Mouse (Mus musculus) left cerebral cortex, adult 9 months (tissue): ENCODE measurements at regions not wholly inside any gene's neighbourhood (a gene's known extent, or its start where the extent isn't known, plus 50 kb on each side); places are given as distances from the start of the nearest gene placed in this dataset.

Experiments used
- DNase-seq, 2 experiments: peaks; one replicate each; pipeline ENCODE4 v3.0.0; 2022; ENCODE audit warnings: low spot score in 2 of 2

DNA sequence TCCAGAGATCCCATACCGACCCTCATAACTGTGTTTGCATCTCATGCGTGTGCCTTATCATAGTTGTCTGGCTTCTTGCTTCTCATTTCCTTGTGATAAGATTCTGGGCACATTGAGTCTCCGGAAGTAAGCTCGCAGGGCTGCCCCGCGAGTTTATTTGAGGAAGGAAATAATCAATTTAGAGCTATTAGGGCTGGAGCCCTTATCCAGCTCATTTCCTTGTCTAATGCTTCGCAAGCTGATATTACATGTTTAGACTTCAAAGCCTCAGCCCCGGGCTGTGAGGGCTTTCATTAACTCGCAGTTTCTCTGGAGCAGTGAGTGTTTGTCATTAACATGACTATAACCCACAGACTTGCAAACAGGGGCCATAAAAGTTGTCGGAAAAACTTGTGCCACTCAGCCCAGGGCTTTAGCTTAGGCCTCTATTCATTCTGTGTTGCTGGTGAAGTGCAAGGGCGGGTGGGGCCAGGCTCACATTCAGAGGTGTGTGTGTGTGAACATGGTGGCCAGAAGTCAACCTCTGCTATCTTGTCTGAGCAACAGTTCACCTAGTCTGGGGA is 251.0 kb upstream of the Gm5148 start:
- no peak for DNase-seq

DNA sequence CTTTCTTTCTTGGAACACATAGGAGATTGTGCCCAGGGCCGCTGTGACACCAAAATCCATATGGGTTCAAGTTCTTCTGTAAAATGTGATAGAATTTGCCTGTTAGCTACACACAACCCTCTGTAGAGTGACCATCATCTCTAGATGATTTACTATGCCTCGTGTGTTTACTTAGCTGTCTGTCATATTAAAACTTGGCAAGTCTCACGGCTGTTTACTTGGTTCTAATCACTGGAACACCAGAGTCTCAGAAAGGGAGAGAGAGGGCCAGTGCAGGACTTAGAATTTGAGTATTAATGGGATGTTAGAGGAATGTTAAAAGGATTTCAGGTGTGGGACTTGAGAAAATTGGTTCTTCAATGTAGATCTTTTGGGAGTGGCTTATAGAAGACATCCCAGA is 248.6 kb upstream of the Gm5148 start:
- no peak for DNase-seq

DNA sequence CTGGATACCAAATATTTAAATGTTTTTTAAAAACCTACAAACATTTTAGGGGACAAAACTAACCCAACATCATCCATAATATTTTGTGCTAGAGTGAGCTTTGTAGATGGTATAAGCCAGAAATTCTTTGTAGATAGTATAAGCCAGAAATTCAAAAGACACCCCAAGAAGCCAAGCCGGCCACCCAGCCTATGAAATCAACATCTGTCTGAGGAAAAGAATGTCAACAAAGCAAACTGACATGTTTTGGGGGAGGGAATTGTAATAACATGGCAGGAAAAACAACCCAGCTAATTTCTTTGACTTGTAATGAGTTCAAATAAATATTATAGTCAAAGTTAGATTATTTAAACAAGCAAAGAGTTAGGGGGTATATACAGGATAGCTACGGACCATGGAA is 246.9 kb upstream of the Gm5148 start:
- no peak for DNase-seq

DNA sequence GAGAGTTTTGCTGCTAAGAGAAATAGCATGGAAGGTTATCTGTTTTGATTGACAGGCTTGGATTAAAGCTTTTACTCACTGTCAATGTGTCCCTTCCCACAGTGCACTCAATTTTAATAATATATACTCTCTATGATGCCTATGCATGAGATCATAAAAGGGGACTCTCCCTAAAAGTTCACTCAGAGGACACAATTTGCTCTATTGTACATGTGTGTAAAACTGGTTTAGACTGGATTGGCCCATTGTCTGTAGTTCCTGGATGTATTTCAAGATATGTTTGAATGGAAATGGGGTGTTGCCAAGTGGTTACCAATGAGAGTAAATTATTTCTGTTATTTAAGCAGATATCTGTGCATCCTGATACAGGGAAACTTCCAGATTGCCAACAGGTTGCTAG is 244.4 kb upstream of the Gm5148 start:
- DNase-seq: no peak

DNA sequence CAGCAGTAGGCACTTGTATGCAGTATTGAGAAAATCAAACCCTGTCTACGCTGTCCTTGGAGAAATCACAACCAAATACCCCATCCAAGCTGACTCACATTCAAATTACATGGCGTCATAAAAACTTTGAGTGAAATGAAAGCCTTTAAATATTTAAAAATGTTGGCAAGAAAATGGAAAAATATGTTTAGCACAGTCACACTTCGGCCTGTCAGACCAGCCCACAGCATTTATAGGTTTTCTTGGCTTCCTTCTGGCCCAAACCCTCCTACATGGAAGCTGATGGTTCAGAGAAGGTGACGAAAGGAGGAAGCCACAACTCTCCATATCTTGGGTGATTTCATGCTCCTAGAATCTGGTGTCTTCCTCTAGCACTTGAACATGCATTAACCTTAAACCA is 240.9 kb upstream of the Gm5148 start:
- DNase-seq: no peak

DNA sequence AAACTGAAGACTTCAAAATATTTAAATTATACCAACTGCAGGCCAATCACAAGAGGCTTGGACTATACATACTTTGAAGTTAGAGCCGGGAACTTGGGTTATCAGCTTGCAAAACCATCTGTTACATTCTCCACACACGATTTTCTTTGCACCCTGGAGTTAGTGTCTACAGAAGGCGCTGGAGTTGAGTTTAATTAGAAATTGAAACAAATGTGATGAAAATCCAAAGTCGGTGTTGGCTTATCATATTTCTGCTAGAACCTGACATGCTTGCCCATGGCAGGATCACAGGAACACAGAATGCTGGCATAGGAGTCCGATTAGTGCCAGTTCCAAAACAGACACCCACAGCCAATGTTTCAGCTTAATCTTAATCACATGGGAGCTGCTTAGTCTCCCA is 239.8 kb upstream of the Gm5148 start:
- DNase-seq: no peak

DNA sequence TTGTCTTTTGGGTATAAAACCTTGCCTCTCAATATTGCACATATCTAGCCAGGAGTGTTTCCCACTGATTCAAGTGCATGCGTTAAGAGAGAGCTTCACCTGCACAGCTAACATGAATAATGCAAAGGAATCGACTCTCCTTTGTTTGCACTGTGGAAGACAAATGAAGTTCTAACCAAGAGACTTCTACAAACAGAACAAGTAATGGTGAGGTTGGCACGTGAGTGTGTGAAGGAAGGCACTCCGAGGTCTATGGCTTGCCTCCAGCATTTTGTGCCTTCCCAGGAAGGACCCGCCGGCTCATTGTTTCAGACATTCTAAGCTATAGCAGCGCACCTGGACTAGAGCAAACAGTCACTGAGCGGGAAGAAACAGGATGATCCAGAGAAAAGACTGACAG is 238.5 kb upstream of the Gm5148 start:
- no peak for DNase-seq

DNA sequence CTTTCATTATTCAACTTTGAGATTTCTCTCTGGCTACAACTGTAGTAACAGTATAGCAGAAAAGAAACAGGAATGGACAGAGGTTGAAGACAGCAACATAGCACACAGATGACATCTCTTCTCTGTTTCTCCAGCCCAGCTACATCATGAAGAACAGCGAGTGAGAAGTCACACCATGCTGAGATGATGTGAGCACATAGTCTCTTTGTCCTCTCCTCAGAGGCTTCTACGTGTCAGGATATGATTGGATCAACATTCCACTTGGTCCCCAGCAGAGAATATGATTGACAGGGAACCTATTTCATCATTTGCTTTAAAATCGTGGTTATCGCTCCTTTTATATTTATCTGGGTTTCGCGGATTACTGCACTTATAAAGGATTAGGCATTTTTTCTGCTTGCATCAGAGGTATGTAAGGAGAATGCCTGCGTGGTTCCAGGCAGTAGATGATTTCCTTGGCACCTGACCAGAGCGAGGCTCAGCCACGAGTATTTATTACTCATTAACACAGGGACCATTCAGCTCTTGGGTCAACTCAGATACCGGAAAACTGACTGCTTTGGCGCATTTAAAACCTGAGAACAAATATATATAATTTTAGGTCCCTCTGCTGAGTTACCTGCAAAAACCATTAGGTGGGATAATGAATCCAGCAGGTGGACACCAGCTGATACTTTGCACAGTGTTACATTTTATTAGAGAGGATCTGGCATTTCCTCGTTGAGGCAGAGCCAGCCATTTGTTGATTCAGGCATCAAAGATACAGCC is 237.9 kb upstream of the Gm5148 start:
- DNase-seq: no peak

DNA sequence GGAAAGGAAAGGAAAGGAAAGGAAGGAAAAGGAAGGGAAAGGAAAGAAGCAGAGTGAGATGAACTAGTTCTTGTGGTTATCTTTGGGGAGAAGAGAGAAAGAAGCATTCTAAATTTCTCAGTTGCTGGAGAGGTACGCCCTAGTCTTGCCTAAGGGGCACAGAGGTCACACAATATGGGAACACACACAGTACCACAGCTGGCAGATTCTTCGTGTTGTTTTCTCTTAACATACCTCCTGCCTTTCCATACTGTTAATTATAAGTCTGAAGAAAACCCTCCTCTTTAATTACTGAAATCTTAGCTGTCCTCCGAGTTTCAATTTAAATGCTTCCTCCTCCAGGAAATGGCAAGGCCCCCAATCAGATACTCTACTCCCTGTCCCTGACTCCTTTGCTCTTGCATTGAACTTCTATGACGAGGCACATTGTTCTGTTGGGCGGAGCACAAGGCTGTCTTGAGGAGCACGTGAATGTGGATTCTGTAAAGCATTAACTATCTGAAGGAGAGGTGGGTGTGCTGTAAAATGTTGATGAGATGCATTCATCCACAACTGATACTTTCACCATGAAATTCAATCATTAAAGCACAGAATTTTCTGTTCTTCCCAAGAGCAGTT is 234.2 kb upstream of the Gm5148 start:
- no peak for DNase-seq

DNA sequence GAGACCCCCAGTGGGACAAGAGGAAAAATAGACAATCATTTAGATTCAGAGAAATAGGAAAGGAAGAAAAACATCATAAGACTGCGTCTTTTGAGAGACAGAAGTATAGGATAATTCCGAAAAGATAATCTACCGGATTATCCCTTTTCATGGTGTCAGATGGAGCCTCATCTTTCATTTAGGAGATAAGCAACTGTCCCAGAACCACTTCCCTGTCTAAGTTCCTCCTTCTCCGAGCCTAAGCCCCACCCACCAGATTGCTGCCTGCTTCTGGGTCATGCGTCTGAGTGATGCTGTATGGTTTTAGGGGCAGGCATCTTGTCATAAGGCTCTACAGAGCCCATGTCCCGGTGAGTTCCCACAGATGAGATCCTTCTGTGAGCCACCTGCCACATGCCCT is 232.3 kb upstream of the Gm5148 start:
- no peak for DNase-seq

DNA sequence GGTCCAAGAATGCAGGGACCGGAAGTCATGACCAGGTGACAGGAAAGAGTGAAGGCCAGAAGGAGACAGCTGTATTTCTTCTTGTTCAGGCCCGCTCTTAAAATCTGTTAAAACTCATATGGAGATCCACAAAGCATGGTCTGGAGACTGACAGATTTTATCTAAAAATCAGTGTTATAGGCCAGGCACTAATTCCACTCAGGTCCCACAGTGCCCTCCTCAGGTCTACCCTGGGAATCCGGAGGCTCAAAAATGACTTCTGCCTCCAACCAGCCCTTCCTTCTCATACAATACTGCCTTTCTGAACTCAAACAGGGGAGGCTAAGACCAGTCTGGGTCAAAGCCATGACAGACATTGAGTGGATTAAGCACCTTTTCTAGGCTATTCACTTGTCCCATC is 228.6 kb upstream of the Gm5148 start:
- DNase-seq: peak in 1 of 2 experiments; percentile 39

DNA sequence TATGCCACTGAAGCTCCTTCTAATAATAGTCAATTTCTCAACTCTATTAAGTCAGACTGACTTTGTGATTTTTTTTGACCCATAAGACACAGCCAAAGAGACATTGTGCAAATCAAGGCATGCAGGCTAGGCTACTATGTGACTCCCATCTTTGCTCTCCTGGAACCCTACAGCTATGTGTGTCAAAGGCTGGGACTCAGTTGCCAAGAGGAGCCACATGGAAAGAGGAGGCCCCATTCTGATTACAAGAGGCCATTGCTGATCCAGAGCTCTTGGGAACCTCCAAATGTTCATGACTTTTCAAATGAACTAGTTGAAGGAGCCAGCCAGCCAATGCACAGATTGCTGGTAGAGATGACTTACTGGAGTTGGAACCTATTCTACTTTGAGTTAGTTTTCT is 228.0 kb upstream of the Gm5148 start:
- DNase-seq: no peak

DNA sequence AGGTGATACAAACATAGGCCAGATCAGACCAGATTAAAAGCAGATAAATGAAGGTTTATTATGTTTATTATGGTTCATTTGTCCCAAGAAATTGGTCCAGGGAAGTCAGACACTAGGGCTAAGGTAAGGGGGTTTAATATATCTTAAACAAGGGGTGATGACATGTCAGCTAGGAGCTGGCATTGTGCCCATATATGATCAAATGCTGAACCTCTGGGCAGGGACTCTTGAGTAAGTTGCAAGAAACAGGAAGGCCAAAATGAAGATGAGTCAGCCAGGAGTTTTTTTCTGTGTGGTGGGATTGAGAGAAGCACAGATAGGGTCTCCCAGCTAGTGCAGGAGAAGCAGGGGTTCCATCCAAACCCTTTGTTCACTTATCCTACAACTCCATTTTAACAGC is 219.4 kb upstream of the Gm5148 start:
- DNase-seq: no peak

DNA sequence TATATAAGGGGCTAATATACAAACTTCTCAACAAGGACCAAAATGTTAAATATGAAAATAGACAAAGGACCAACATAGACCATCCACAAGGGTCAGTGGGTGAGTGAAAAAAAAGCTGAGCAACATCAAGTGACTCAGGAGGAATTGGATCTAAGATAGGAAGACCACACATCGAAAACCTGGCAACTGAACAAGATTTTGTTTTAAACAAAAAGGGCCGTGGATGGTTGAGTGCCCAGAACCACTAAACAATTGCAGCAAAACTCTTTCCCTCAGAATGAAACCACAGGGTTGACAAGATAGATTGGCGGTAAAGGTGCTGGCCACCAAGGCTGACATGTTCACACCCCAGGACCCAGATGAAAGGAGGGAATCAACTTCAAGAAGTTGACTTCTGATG is 215.7 kb upstream of the Gm5148 start:
- DNase-seq: no peak

DNA sequence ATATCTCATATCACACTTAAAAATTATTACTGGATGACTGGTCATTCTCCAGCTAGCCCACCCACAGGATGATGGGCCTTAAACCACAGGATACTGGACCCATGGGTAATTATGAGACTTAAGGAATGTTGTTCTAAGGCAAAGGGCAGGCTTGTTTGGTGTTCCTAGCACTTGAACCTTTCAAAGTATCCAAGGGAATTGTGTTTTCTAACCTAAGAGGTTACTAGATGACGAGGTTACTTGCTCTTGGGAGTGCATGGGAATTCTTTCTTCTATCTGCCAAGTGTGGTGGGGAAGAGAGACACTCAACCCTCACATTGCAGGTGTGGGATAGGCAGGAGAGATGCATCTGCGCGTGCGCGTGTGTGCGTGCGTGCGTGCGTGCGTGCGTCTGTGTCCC is 214.6 kb upstream of the Gm5148 start:
- no peak for DNase-seq

DNA sequence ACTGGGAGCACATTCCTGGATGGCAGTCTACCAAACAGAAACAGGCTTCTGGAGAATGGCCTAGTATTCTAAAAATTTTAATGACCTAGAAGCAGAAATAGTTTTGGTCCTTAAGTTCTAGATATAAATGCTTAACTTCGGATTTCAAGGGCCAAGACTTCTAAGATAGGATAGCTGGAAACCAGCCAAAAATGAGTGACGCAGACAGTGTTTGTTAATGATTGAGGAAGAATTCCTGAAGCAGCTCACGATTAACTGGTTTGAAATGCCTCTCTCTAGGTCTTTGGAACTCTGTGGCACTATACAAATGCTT is 213.9 kb upstream of the Gm5148 start:
- no peak for DNase-seq

DNA sequence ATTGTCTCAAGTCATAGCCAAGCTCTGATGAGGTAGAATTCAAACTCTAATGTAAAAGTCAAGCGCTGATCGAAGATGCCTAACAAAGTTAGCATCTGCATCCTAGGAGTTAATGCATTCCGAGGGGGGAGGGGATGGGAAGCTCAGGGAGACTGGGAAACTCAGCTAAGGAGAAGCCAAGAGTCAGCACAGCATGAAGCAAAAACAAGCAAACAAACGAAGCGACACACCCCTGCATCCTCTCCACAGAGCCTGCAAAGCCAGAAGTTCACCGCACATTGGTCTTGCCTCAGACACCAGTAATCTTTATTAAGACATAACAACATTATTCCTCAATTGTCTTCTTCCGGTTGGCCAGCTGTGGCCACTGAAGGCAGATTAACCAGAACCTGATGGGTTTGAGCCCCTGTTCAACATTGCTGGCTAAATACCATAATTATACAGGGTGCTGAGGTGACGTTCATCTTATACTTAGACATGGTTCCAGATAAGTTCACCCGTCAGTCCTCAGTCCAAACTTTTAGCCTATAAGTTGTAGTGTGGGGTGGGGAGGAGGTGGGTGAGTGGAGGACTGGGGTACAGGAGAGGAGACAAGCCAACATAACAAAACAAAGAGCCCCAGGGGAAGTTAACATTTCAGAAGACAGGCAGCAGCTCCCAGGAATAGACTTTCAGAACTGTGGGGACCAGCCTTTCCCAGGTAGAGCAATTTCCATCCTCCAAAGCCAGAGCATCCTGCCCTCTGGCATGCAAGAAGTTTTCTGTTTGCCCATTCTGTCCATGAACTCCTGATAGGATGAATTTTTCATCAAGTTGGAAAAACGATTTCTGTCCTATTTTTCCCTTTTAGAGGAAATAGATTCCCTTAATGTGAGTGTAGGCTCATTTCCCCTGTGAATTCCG is 213.3 kb upstream of the Gm5148 start:
- DNase-seq: no peak

DNA sequence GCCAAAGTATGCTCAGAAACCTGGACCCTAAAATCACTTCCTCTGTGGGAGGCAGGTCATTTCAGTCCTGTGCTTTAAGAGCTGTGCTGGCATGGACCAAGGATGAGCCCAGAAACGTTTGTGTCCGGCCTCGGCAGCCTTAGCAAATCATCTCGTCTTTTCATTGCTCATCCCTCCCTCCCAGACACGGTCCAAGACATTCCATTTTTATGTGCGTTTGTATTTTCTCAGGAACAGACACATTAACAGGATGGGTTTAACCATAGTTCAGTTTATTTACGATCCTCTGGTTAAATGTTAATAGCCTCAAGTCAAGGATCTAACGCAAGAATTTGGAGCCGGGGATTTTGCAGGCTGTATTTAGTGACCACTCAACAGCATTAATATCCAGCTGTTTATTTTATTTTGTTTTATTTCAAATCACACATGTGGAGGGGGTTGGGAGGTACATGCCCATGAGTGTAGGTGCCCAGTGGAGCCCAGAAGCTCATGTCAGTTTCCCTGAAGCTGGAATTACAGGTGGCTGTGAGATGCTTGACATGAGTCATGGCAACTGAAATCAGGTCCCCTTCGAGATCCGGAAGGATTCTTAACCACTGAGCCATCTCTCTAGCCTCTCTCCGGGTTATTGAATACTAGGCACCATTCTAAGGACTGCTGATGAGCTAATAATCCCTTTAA is 212.1 kb upstream of the Gm5148 start:
- no peak for DNase-seq

DNA sequence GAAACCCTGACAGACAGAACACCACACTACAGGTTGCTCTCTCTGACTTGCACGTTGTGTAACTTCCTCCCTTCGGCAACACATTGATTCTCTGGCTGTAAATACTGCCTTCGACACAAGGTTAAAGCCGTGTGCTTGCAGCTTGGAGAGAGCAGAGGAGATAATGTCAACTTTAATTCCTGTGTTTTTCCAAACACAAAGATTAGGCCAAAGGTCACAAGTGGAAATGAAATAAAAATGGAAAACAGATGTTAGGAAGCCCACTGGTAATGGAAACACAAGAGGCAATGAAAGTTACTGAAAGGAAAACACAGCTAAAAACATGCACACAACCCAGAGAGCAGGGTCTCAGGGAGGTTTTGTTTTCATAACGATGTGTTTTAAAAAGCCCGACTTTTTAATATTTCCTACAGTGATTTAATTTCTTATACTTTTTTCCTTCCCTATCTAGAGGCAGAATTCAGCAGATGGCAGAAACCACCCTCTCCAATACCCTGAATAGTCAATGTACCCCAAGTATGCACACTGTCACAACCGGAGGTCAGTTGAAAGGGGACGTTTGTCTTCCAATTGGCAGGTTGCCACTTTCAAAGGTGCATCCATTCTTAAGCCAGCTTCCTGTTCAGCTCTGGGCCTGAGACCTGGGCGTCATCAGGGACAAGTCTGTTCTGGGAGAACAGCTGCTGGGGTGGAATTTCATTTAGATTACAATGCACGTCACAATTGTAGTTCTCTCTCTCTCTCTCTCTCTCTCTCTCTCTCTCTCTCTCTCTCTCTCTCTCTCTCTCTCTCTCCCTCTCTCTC is 210.8 kb upstream of the Gm5148 start:
- DNase-seq: no peak

DNA sequence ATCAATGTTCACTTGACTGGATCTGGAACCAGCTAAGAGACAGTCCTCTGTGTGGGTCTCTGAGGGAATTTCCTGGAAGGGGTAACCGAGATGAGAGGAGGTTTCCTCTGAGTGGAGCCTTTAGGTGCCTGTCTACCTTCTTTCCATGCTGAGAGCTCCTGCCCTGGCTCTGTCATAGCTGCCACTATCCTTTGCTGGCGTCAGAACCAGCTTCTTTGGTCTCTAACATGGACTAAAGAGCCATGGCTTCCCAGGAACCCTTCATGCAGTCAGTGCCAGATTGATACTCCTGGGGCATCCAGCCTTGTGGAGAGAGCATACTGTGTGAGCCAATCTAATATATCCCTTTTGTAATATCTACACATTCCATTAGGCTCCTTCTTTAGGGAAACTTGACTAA is 209.9 kb upstream of the Gm5148 start:
- DNase-seq: no peak

DNA sequence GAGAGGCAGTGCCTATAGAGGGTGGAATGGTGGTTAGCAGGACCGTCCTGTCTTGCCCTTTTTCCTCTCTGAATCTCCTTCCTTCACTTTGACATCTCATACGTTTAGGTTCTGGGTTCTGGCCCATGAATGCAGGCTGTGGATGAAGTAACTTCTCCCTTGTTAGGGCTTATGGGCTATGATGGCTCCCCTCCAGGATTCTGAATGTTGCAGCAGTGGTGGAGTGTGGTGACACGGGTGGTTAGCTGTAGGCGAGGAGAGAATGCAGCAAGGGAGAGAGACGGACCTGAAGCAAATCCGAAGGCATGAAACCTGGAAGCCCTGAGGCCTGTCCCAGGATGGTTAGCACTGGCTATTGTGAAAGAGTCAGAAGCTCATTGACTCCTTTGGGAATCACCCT is 204.4 kb upstream of the Gm5148 start:
- no peak for DNase-seq
